Mouse (Mus musculus): ENCODE data around the gene Chmp6. TPM values are rescaled to one million over a fixed set of nuclear protein-coding genes. Genes with fewer than 3 reads are reported as not detected.

Chmp6 gene
- polyA plus RNA-seq (2012; rRNA removed) = 50.2 and 51.0 TPM in 2 replicates

- peak within 1 kb of the TSS; percentile 89 for H3K4me3 ChIP-seq (replicated peaks; ENCODE audit: extremely low read depth, low read depth, low read length)
- H3K4me1 ChIP-seq (ENCODE audit: control insufficient read depth, insufficient read depth, low read length) = peaks cover 31% of the 10 kb centered on the region
- under 1% methylated on average over 48 of the region's 48 CpGs for WGBS
- peak; percentile 48; the same call in 1 of the 2 replicates for TF ChIP-seq POLR2A (IDR thresholded peaks at IDR 0.05; ENCODE audit: borderline replicate concordance, extremely low read depth, low read depth, low read length)
- no peak for TF ChIP-seq CTCF (IDR thresholded peaks at IDR 0.05; ENCODE audit: insufficient read depth, low read length)
- DNase-seq = peak; percentile 96
Measured at GRCm38 (mm10) chr11:119913291-119913934, at the start of gene Chmp6. Chmp6 (plus strand) TSS chr11:119913441.

- no peaks in the 10 kb centered on the region for H3K4me1 ChIP-seq (ENCODE audit: control insufficient read depth, insufficient read depth, low read length)
- DNase-seq = no peak
- no peak for TF ChIP-seq CTCF (IDR thresholded peaks at IDR 0.05; ENCODE audit: insufficient read depth, low read length)
- no peak for TF ChIP-seq POLR2A (IDR thresholded peaks at IDR 0.05; ENCODE audit: borderline replicate concordance, extremely low read depth, low read depth, low read length)
- 83% methylated on average over 6 of the region's 6 CpGs for WGBS
- no peak overlapping the region for H3K4me3 ChIP-seq (replicated peaks; ENCODE audit: extremely low read depth, low read depth, low read length)
Measured at GRCm38 (mm10) chr11:119866837-119867236, 46.4 kb upstream of the Chmp6 start.

GRCm38 (mm10) chr11:119868138-119868537 is 45.1 kb upstream of the Chmp6 start:
- TF ChIP-seq POLR2A (IDR thresholded peaks at IDR 0.05; ENCODE audit: borderline replicate concordance, extremely low read depth, low read depth, low read length) (no peak), CTCF (IDR thresholded peaks at IDR 0.05; ENCODE audit: insufficient read depth, low read length) (no peak)
- 79% methylated on average over 3 of the region's 3 CpGs for WGBS
- Histone ChIP-seq H3K4me3 (replicated peaks; ENCODE audit: extremely low read depth, low read depth, low read length) (no peak overlapping the region), H3K4me1 (ENCODE audit: control insufficient read depth, insufficient read depth, low read length) (no peaks in the 10 kb centered on the region)
- no peak for DNase-seq

- TF ChIP-seq CTCF (IDR thresholded peaks at IDR 0.05; ENCODE audit: insufficient read depth, low read length) (no peak), POLR2A (IDR thresholded peaks at IDR 0.05; ENCODE audit: borderline replicate concordance, extremely low read depth, low read depth, low read length) (no peak)
- WGBS = 75% methylated on average over 4 of the region's 4 CpGs
- DNase-seq = no peak
- Histone ChIP-seq H3K4me1 (ENCODE audit: control insufficient read depth, insufficient read depth, low read length) (no peaks in the 10 kb centered on the region), H3K4me3 (replicated peaks; ENCODE audit: extremely low read depth, low read depth, low read length) (no peak overlapping the region)
Measured at GRCm38 (mm10) chr11:119868556-119868955, 44.7 kb upstream of the Chmp6 start.

GRCm38 (mm10) chr11:119871141-119871540 is 42.1 kb upstream of the Chmp6 start:
- DNase-seq = no peak
- Histone ChIP-seq H3K4me1 (ENCODE audit: control insufficient read depth, insufficient read depth, low read length) (no peaks in the 10 kb centered on the region), H3K4me3 (replicated peaks; ENCODE audit: extremely low read depth, low read depth, low read length) (no peak overlapping the region)
- WGBS = 83% methylated on average over 7 of the region's 7 CpGs
- TF ChIP-seq CTCF (IDR thresholded peaks at IDR 0.05; ENCODE audit: insufficient read depth, low read length) (no peak), POLR2A (IDR thresholded peaks at IDR 0.05; ENCODE audit: borderline replicate concordance, extremely low read depth, low read depth, low read length) (no peak)

GRCm38 (mm10) chr11:119873643-119874042 is 39.6 kb upstream of the Chmp6 start:
- WGBS = 63% methylated on average over 4 of the region's 4 CpGs

GRCm38 (mm10) chr11:119874841-119875240 is 38.4 kb upstream of the Chmp6 start:
- WGBS = 59% methylated on average over 1 of the region's 1 CpGs
- H3K4me3 ChIP-seq (replicated peaks; ENCODE audit: extremely low read depth, low read depth, low read length) = no peak overlapping the region
- no peak for DNase-seq

More at GRCm38 (mm10) chr11:119873643-119874042, 39.6 kb upstream of the Chmp6 start:
- TF ChIP-seq POLR2A (IDR thresholded peaks at IDR 0.05; ENCODE audit: borderline replicate concordance, extremely low read depth, low read depth, low read length) (no peak), CTCF (IDR thresholded peaks at IDR 0.05; ENCODE audit: insufficient read depth, low read length) (no peak)
- Histone ChIP-seq H3K4me1 (ENCODE audit: control insufficient read depth, insufficient read depth, low read length) (no peaks in the 10 kb centered on the region), H3K4me3 (replicated peaks; ENCODE audit: extremely low read depth, low read depth, low read length) (no peak overlapping the region)
- no peak for DNase-seq

GRCm38 (mm10) chr11:119875685-119876084 is 37.6 kb upstream of the Chmp6 start:
- 79% methylated on average over 9 of the region's 9 CpGs for WGBS
- Histone ChIP-seq H3K4me1 (ENCODE audit: control insufficient read depth, insufficient read depth, low read length) (no peaks in the 10 kb centered on the region), H3K4me3 (replicated peaks; ENCODE audit: extremely low read depth, low read depth, low read length) (no peak overlapping the region)
- no peak for TF ChIP-seq POLR2A (IDR thresholded peaks at IDR 0.05; ENCODE audit: borderline replicate concordance, extremely low read depth, low read depth, low read length)
- no peak for TF ChIP-seq CTCF (IDR thresholded peaks at IDR 0.05; ENCODE audit: insufficient read depth, low read length)
- DNase-seq = no peak

More at GRCm38 (mm10) chr11:119874841-119875240, 38.4 kb upstream of the Chmp6 start:
- no peaks in the 10 kb centered on the region for H3K4me1 ChIP-seq (ENCODE audit: control insufficient read depth, insufficient read depth, low read length)
- no peak for TF ChIP-seq POLR2A (IDR thresholded peaks at IDR 0.05; ENCODE audit: borderline replicate concordance, extremely low read depth, low read depth, low read length)
- TF ChIP-seq CTCF (IDR thresholded peaks at IDR 0.05; ENCODE audit: insufficient read depth, low read length) = no peak

- H3K4me3 ChIP-seq (replicated peaks; ENCODE audit: extremely low read depth, low read depth, low read length) = no peak overlapping the region
- WGBS = 86% methylated on average over 7 of the region's 7 CpGs
- DNase-seq = no peak
- TF ChIP-seq POLR2A (IDR thresholded peaks at IDR 0.05; ENCODE audit: borderline replicate concordance, extremely low read depth, low read depth, low read length) = no peak
- no peak for TF ChIP-seq CTCF (IDR thresholded peaks at IDR 0.05; ENCODE audit: insufficient read depth, low read length)
- H3K4me1 ChIP-seq (ENCODE audit: control insufficient read depth, insufficient read depth, low read length) = no peaks in the 10 kb centered on the region
Measured at GRCm38 (mm10) chr11:119877124-119877523, 36.1 kb upstream of the Chmp6 start.

GRCm38 (mm10) chr11:119879573-119879972 is 33.7 kb upstream of the Chmp6 start:
- TF ChIP-seq POLR2A (IDR thresholded peaks at IDR 0.05; ENCODE audit: borderline replicate concordance, extremely low read depth, low read depth, low read length) (no peak), CTCF (IDR thresholded peaks at IDR 0.05; ENCODE audit: insufficient read depth, low read length) (no peak)
- Histone ChIP-seq H3K4me3 (replicated peaks; ENCODE audit: extremely low read depth, low read depth, low read length) (no peak overlapping the region), H3K4me1 (ENCODE audit: control insufficient read depth, insufficient read depth, low read length) (no peaks in the 10 kb centered on the region)
- 91% methylated on average over 5 of the region's 5 CpGs for WGBS
- no peak for DNase-seq
